Mouse (Mus musculus): ENCODE results near the gene Slc35b2.

The Slc35b2 gene

GRCm38 (mm10) chr17:45564531-45565084 lies 934 bp downstream of the Slc35b2 start:
- no peak for DNase-seq (ENCODE audit: low spot score in 2 of 2)

GRCm38 (mm10) chr17:45565103-45565502 lies 1.4 kb downstream of the Slc35b2 start:
- no peak for DNase-seq (ENCODE audit: low spot score in 2 of 2)

GRCm38 (mm10) chr17:45566031-45566359 lies 2.3 kb downstream of the Slc35b2 start:
- DNase-seq (ENCODE audit: low spot score in 2 of 2): no peak

- DNase-seq (ENCODE audit: low spot score in 2 of 2): no peak
Observed at GRCm38 (mm10) chr17:45566360-45567161, 2.9 kb downstream of the Slc35b2 start.

GRCm38 (mm10) chr17:45567162-45567601 lies 3.5 kb downstream of the Slc35b2 start:
- no peak for DNase-seq (ENCODE audit: low spot score in 2 of 2)

GRCm38 (mm10) chr17:45568990-45569389 lies 5.3 kb downstream of the Slc35b2 start:
- no peak for DNase-seq (ENCODE audit: low spot score in 2 of 2)

- DNase-seq (ENCODE audit: low spot score in 2 of 2): no peak
Observed at GRCm38 (mm10) chr17:45569999-45570398, 6.3 kb downstream of the Slc35b2 start.

GRCm38 (mm10) chr17:45572103-45573086 lies 8.7 kb downstream of the Slc35b2 start:
- peak; percentile 62 to 80 for DNase-seq (ENCODE audit: low spot score in 2 of 2)

GRCm38 (mm10) chr17:45573087-45573779 lies 9.6 kb downstream of the Slc35b2 start, which contains the start of gene Hsp90ab1:
Hsp90ab1 (minus strand) TSS chr17:45573271.
- peak; percentile 99 for DNase-seq (ENCODE audit: low spot score in 2 of 2)

- peak; percentile 93 to 95 for DNase-seq (ENCODE audit: low spot score in 2 of 2)
Observed at GRCm38 (mm10) chr17:45573780-45574123, 10.1 kb downstream of the Slc35b2 start.

GRCm38 (mm10) chr17:45574129-45574761 lies 10.6 kb downstream of the Slc35b2 start:
- DNase-seq (ENCODE audit: low spot score in 2 of 2): peak in 1 of 2 experiments; percentile 72

- DNase-seq (ENCODE audit: low spot score in 2 of 2): no peak
Observed at GRCm38 (mm10) chr17:45575123-45575897, 11.6 kb downstream of the Slc35b2 start.

- no peak for DNase-seq (ENCODE audit: low spot score in 2 of 2)
Observed at GRCm38 (mm10) chr17:45578242-45578641, 14.6 kb downstream of the Slc35b2 start.

GRCm38 (mm10) chr17:45578843-45579242 lies 15.2 kb downstream of the Slc35b2 start:
- no peak for DNase-seq (ENCODE audit: low spot score in 2 of 2)

GRCm38 (mm10) chr17:45579554-45579953 lies 15.9 kb downstream of the Slc35b2 start:
- no peak for DNase-seq (ENCODE audit: low spot score in 2 of 2)

GRCm38 (mm10) chr17:45580958-45581477 lies 17.3 kb downstream of the Slc35b2 start:
- no peak for DNase-seq (ENCODE audit: low spot score in 2 of 2)

- peak in 1 of 2 experiments; percentile 72 for DNase-seq (ENCODE audit: low spot score in 2 of 2)
Observed at GRCm38 (mm10) chr17:45581567-45581983, 17.9 kb downstream of the Slc35b2 start.

- no peak for DNase-seq (ENCODE audit: low spot score in 2 of 2)
Observed at GRCm38 (mm10) chr17:45582188-45582587, 18.5 kb downstream of the Slc35b2 start.

GRCm38 (mm10) chr17:45582715-45583355 lies 19.2 kb downstream of the Slc35b2 start:
- DNase-seq (ENCODE audit: low spot score in 2 of 2): no peak

Data from cerebellum, postnatal 4 days (tissue).